Mouse (Mus musculus): ENCODE data around the gene Tbc1d8. TPM values are rescaled to one million over a fixed set of nuclear protein-coding genes. Genes with fewer than 3 reads are reported as not detected.

Tbc1d8 gene
- polyA plus RNA-seq, 1 experiment from 2014 or later: 13.2 TPM

- no peaks in the 10 kb centered on the region for H3K9me3 ChIP-seq (ENCODE audit: control insufficient read depth, low read length)
- no peaks in the 10 kb centered on the region for H3K36me3 ChIP-seq (ENCODE audit: control insufficient read depth, insufficient read depth, low read length)
- H3K4me1 ChIP-seq (ENCODE audit: control insufficient read depth in 2 of 2, insufficient read depth in 2 of 2, low read length in 2 of 2): peaks cover 62 to 86% of the 10 kb centered on the region in 2 experiments
- H3K4me2 ChIP-seq (ENCODE audit: low read length): peak overlapping the region; percentile 22; the same call in 1 of the 2 replicates
- no peak overlapping the region for H3K9ac ChIP-seq (ENCODE audit: low read length)
- WGBS: 91% methylated on average over 20 of the region's 20 CpGs
- no peaks in the 10 kb centered on the region for H3K27me3 ChIP-seq (ENCODE audit: control insufficient read depth, insufficient read depth, low read length)
- peak overlapping the region; percentile 20 to 78 for H3K27ac ChIP-seq (replicated peaks in 1 of 2; ENCODE audit: control insufficient read depth in 1 of 2, insufficient read depth in 1 of 2, low read depth in 2 of 2, low read length in 2 of 2)
- no peak for ATAC-seq (ENCODE audit: insufficient number of reproducible peaks, insufficient read depth, low FRiP score, low read depth)
- no peak overlapping the region for H3K4me3 ChIP-seq (ENCODE audit: control insufficient read depth in 1 of 2, insufficient read depth in 1 of 2, low read depth in 1 of 2, low read length in 2 of 2)
These were observed 33.1 kb downstream of the Tbc1d8 start for GRCm38 (mm10) chr1:39445303-39446050.

DNA sequence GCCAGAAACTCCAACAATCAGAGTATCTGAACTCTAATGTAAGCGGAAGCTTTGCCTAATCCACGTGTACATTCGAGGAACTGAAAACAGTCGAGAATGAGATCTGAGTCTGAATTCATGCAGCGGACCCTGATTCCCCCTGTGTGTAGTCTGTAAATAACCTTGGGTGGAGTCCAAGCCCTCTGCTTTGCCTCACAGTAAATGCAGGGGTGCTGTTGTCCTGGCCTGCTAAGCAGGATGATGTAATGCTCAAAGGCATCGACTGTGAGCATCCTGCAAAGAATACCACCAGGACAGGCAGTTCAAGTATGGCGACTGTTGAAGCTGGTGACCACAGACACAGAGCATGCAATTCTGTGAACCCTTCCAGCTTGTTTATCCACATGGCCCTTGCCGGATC, 34.8 kb downstream of the Tbc1d8 start:
- Histone ChIP-seq H3K4me3 (ENCODE audit: control insufficient read depth in 1 of 2, insufficient read depth in 1 of 2, low read depth in 1 of 2, low read length in 2 of 2) (no peak overlapping the region), H3K4me1 (ENCODE audit: control insufficient read depth in 2 of 2, insufficient read depth in 2 of 2, low read length in 2 of 2) (peaks cover 50 to 83% of the 10 kb centered on the region in 2 experiments), H3K9ac (ENCODE audit: low read length) (peak overlapping the region; percentile 41; the same call in 1 of the 2 replicates), H3K27me3 (ENCODE audit: control insufficient read depth, insufficient read depth, low read length) (no peaks in the 10 kb centered on the region), H3K9me3 (ENCODE audit: control insufficient read depth, low read length) (no peaks in the 10 kb centered on the region), H3K4me2 (ENCODE audit: low read length) (peak overlapping the region; percentile 11; the same call in 1 of the 2 replicates), H3K36me3 (ENCODE audit: control insufficient read depth, insufficient read depth, low read length) (no peaks in the 10 kb centered on the region), H3K27ac (replicated peaks in 1 of 2; ENCODE audit: control insufficient read depth in 1 of 2, insufficient read depth in 1 of 2, low read depth in 2 of 2, low read length in 2 of 2) (peak overlapping the region; percentile 68 to 88)
- 18% methylated on average over 8 of the region's 8 CpGs for WGBS
- ATAC-seq (ENCODE audit: insufficient number of reproducible peaks, insufficient read depth, low FRiP score, low read depth): peak; percentile 56

DNA sequence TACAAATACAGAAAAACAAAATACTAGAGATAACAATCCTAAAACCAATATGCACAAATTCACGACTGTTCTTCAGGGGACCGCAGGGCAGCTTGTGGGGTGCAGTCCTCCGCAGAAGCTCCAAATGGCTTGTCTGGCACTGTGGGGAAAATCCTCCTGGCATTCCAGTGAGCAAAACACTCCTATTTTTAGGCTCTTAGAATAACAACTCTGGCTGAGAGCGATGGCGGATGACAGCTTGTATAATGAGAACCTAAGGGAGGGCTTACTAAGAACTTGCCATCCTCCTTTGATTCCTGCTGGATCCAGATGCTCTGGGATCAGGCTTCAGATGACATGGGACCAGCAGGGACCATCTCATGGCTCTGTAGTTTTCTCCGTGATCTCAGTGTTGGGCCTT, 36.9 kb downstream of the Tbc1d8 start:
- peak overlapping the region; percentile 29 for H3K4me2 ChIP-seq (ENCODE audit: low read length)
- no peak overlapping the region; the same call in 1 of the 2 replicates for H3K9ac ChIP-seq (ENCODE audit: low read length)
- H3K4me1 ChIP-seq (ENCODE audit: control insufficient read depth in 2 of 2, insufficient read depth in 2 of 2, low read length in 2 of 2): peaks cover 44 to 75% of the 10 kb centered on the region in 2 experiments
- H3K27me3 ChIP-seq (ENCODE audit: control insufficient read depth, insufficient read depth, low read length): no peaks in the 10 kb centered on the region
- 30% methylated on average over 6 of the region's 6 CpGs for WGBS
- peak overlapping the region; percentile 85 to 88 for H3K27ac ChIP-seq (replicated peaks in 1 of 2; ENCODE audit: control insufficient read depth in 1 of 2, insufficient read depth in 1 of 2, low read depth in 2 of 2, low read length in 2 of 2)
- H3K36me3 ChIP-seq (ENCODE audit: control insufficient read depth, insufficient read depth, low read length): no peaks in the 10 kb centered on the region
- H3K4me3 ChIP-seq (ENCODE audit: control insufficient read depth in 1 of 2, insufficient read depth in 1 of 2, low read depth in 1 of 2, low read length in 2 of 2): no peak overlapping the region
- no peak for ATAC-seq (ENCODE audit: insufficient number of reproducible peaks, insufficient read depth, low FRiP score, low read depth)
- H3K9me3 ChIP-seq (ENCODE audit: control insufficient read depth, low read length): no peaks in the 10 kb centered on the region

GRCm38 (mm10) chr1:39439661-39440548, 38.6 kb downstream of the Tbc1d8 start:
- no peak overlapping the region for H3K4me3 ChIP-seq (ENCODE audit: control insufficient read depth in 1 of 2, insufficient read depth in 1 of 2, low read depth in 1 of 2, low read length in 2 of 2)
- ATAC-seq (ENCODE audit: insufficient number of reproducible peaks, insufficient read depth, low FRiP score, low read depth): no peak

DNA sequence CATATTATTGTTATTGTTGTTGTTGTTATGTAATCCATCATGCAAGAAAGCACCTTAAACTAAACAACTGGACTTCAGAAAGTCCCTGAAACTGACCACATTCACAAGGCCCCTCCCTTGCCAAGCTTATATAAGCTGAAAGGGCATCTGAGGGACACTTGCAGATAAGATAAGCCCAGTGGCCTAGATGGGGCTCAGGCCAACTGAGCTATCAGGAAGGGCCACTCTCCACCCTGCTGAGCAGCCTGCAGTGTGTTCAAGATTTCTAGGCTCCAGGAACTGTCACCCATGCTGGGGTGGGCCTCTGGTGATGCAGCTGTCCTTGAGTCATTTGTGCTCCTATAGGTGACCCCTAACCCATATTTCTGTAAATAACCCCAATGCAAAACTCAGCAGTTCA, 39.9 kb downstream of the Tbc1d8 start:
- no peak overlapping the region for H3K27ac ChIP-seq (replicated peaks in 1 of 2; ENCODE audit: control insufficient read depth in 1 of 2, insufficient read depth in 1 of 2, low read depth in 2 of 2, low read length in 2 of 2)

More at GRCm38 (mm10) chr1:39439661-39440548, 38.6 kb downstream of the Tbc1d8 start:
- Histone ChIP-seq H3K9ac (ENCODE audit: low read length) (no peak overlapping the region), H3K4me1 (ENCODE audit: control insufficient read depth in 2 of 2, insufficient read depth in 2 of 2, low read length in 2 of 2) (peaks cover 32 to 58% of the 10 kb centered on the region in 2 experiments), H3K27me3 (ENCODE audit: control insufficient read depth, insufficient read depth, low read length) (no peaks in the 10 kb centered on the region), H3K36me3 (ENCODE audit: control insufficient read depth, insufficient read depth, low read length) (no peaks in the 10 kb centered on the region), H3K27ac (replicated peaks in 1 of 2; ENCODE audit: control insufficient read depth in 1 of 2, insufficient read depth in 1 of 2, low read depth in 2 of 2, low read length in 2 of 2) (no peak overlapping the region), H3K4me2 (ENCODE audit: low read length) (no peak overlapping the region), H3K9me3 (ENCODE audit: control insufficient read depth, low read length) (no peaks in the 10 kb centered on the region)
- WGBS: 78% methylated on average over 12 of the region's 12 CpGs

GRCm38 (mm10) chr1:39434264-39434663, 44.3 kb downstream of the Tbc1d8 start:
- H3K27me3 ChIP-seq (ENCODE audit: control insufficient read depth, insufficient read depth, low read length): no peaks in the 10 kb centered on the region
- H3K9ac ChIP-seq (ENCODE audit: low read length): no peak overlapping the region
- no peak overlapping the region for H3K27ac ChIP-seq (replicated peaks in 1 of 2; ENCODE audit: control insufficient read depth in 1 of 2, insufficient read depth in 1 of 2, low read depth in 2 of 2, low read length in 2 of 2)
- H3K9me3 ChIP-seq (ENCODE audit: control insufficient read depth, low read length): no peaks in the 10 kb centered on the region
- no peak for ATAC-seq (ENCODE audit: insufficient number of reproducible peaks, insufficient read depth, low FRiP score, low read depth)
- WGBS: 88% methylated on average over 6 of the region's 6 CpGs
- H3K4me2 ChIP-seq (ENCODE audit: low read length): no peak overlapping the region
- H3K36me3 ChIP-seq (ENCODE audit: control insufficient read depth, insufficient read depth, low read length): no peaks in the 10 kb centered on the region
- H3K4me1 ChIP-seq (ENCODE audit: control insufficient read depth in 2 of 2, insufficient read depth in 2 of 2, low read length in 2 of 2): peaks cover 9 to 20% of the 10 kb centered on the region in 2 experiments
- H3K4me3 ChIP-seq (ENCODE audit: control insufficient read depth in 1 of 2, insufficient read depth in 1 of 2, low read depth in 1 of 2, low read length in 2 of 2): no peak overlapping the region

More for the DNA sequence above, 39.9 kb downstream of the Tbc1d8 start:
- Histone ChIP-seq H3K36me3 (ENCODE audit: control insufficient read depth, insufficient read depth, low read length) (no peaks in the 10 kb centered on the region), H3K27me3 (ENCODE audit: control insufficient read depth, insufficient read depth, low read length) (no peaks in the 10 kb centered on the region), H3K9me3 (ENCODE audit: control insufficient read depth, low read length) (no peaks in the 10 kb centered on the region), H3K4me2 (ENCODE audit: low read length) (no peak overlapping the region), H3K4me1 (ENCODE audit: control insufficient read depth in 2 of 2, insufficient read depth in 2 of 2, low read length in 2 of 2) (peaks cover 26 to 45% of the 10 kb centered on the region in 2 experiments), H3K9ac (ENCODE audit: low read length) (no peak overlapping the region), H3K4me3 (ENCODE audit: control insufficient read depth in 1 of 2, insufficient read depth in 1 of 2, low read depth in 1 of 2, low read length in 2 of 2) (no peak overlapping the region)
- ATAC-seq (ENCODE audit: insufficient number of reproducible peaks, insufficient read depth, low FRiP score, low read depth): no peak

DNA sequence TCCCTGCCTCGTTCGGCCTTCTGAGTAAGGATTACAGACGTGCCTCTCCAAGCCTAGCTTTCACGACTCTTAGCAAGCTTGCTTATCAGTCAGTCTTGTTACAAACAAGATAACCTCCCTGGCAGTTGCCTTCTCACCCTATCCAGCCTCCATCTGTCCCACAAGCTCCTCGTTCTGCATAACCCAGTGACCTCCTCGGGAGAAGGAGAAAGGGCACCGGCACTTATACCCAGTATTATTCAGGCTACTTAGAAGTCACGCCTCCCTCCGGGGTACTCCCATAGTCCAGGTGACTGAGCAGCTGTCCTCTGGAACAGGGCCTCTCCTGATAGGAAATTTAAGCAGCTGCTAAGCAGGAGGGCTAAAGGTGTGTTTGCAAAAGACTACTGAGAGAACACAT, 48.5 kb downstream of the Tbc1d8 start:
- 18% methylated on average over 9 of the region's 9 CpGs for WGBS
- Histone ChIP-seq H3K27ac (replicated peaks in 1 of 2; ENCODE audit: control insufficient read depth in 1 of 2, insufficient read depth in 1 of 2, low read depth in 2 of 2, low read length in 2 of 2) (no peak overlapping the region), H3K4me2 (ENCODE audit: low read length) (no peak overlapping the region), H3K27me3 (ENCODE audit: control insufficient read depth, insufficient read depth, low read length) (no peaks in the 10 kb centered on the region), H3K36me3 (ENCODE audit: control insufficient read depth, insufficient read depth, low read length) (0 out of 2 replicates have a peak, but pooled peaks cover 7% of the 10 kb centered on the region), H3K9ac (ENCODE audit: low read length) (no peak overlapping the region), H3K4me3 (ENCODE audit: control insufficient read depth in 1 of 2, insufficient read depth in 1 of 2, low read depth in 1 of 2, low read length in 2 of 2) (no peak overlapping the region), H3K4me1 (ENCODE audit: control insufficient read depth in 2 of 2, insufficient read depth in 2 of 2, low read length in 2 of 2) (peaks cover 6 to 19% of the 10 kb centered on the region in 2 experiments; a peak in 3 of 4 replicates), H3K9me3 (ENCODE audit: control insufficient read depth, low read length) (0 out of 2 replicates have a peak, but pooled peaks cover 3% of the 10 kb centered on the region)
- ATAC-seq (ENCODE audit: insufficient number of reproducible peaks, insufficient read depth, low FRiP score, low read depth): no peak

Measured in heart, embryonic 14.5 days (tissue).